ENCODE assay signal across 27 mouse cellular contexts in genomic region chr8:87466335-87466734, GRCm38 (mm10). TPM values are rescaled to one million over a fixed set of nuclear protein-coding genes. Genes with fewer than 3 reads are reported as not detected.
"Had no signal": no experiment of that assay in that cellular context is flagged by ENCODE, and none has a peak within 500 bp of the region (broad histone marks: within the 10 kb centered on the region; RNA-seq: fewer than 3 reads in every experiment).

No protein-coding gene starts in this region.

- ATAC-seq: hindbrain, embryonic 16.5 days; inflammation-experienced regulatory T-cells, adult 6 months; intestine, embryonic 15.5 days; intestine, postnatal 0 days had no signal

- H3K4me3 ChIP-seq: gastrocnemius, adult 2 months; heart, adult 2 months; heart, embryonic 12.5 days; hindbrain, embryonic 10.5 days; hindbrain, embryonic 12.5 days; intestine, embryonic 15.5 days; layer of hippocampus, adult 2 months; left cerebral cortex, adult 2 months; limb, embryonic 10.5 days; limb, embryonic 12.5 days; liver, embryonic 13.5 days had no signal

- H3K4me1 ChIP-seq: liver, embryonic 13.5 days had no signal

- H3K9me3 ChIP-seq: hindbrain, embryonic 10.5 days; intestine, embryonic 15.5 days; limb, embryonic 10.5 days; limb, embryonic 12.5 days; liver, embryonic 13.5 days had no signal

- H3K4me2 ChIP-seq: heart, embryonic 12.5 days; hindbrain, embryonic 12.5 days; hindbrain, embryonic 14.5 days; intestine, embryonic 15.5 days; limb, embryonic 12.5 days; liver, embryonic 11.5 days; liver, embryonic 13.5 days had no signal

- H3K27ac ChIP-seq: gastrocnemius, adult 2 months; heart, adult 2 months; hindbrain, embryonic 10.5 days; hindbrain, embryonic 12.5 days; hindbrain, embryonic 14.5 days; intestine, embryonic 15.5 days; layer of hippocampus, adult 2 months; left cerebral cortex, adult 2 months; limb, embryonic 10.5 days; limb, embryonic 12.5 days; liver, embryonic 13.5 days had no signal

- H3K9ac ChIP-seq: heart, embryonic 12.5 days; hindbrain, embryonic 12.5 days; hindbrain, embryonic 14.5 days; intestine, embryonic 15.5 days; limb, embryonic 12.5 days; liver, embryonic 13.5 days had no signal

- DNase-seq: gastrocnemius, adult 2 months; gastrocnemius, postnatal 10 days; gastrocnemius, postnatal 25 days; heart, adult 2 months; heart, postnatal 10 days; heart, postnatal 4 days; kidney, adult 18-20 months; kidney, adult 8-10 months; kidney, postnatal 10 days; kidney, postnatal 25 days; kidney, postnatal 4 days; liver; liver, embryonic 13.5 days had no signal

- H3K36me3 ChIP-seq: heart, embryonic 12.5 days; hindbrain, embryonic 10.5 days; hindbrain, embryonic 12.5 days; intestine, embryonic 15.5 days; limb, embryonic 10.5 days; limb, embryonic 12.5 days; liver, embryonic 13.5 days had no signal

RNA-seq across cellular contexts. Expression of gene Cbln1, which starts 6.1 kb away (rescaled TPM):
- polyA plus RNA-seq: inflammation-experienced regulatory T-cells, adult 6 months; kidney, embryonic 16.5 days had no signal
